Mouse (Mus musculus): ENCODE results near the gene Hjurp.
"Not testable (repeated sequence)": the region's sequence is repeated elsewhere in the genome, so short reads cannot be mapped to it uniquely, and the experiment has no call there.

Hjurp gene

DNA sequence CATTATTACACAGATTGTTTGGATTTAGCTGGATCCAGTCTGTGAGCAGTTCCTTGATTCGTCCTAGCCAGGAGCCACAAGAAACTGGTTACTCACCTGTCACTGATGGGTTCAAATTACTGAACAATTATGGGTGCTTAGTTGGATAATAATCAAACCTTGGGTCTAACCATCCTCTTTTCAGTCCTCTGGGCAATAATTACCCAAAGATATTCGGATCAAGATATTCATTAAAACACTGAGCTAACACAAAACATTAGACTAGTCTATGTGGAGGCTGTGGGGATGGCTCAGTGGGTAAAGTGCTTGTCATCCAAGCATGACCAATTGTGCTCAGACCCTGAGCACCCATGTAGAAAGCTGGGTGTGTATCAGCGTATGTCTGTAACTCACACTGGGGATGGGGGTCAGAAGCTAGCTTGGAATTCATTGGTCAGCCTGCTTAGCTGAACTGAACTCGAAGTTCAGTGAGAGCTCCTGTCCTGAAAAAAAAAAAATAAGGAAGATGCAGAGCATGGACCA is 41.5 kb downstream of the Hjurp start:
- no peak for DNase-seq

DNA sequence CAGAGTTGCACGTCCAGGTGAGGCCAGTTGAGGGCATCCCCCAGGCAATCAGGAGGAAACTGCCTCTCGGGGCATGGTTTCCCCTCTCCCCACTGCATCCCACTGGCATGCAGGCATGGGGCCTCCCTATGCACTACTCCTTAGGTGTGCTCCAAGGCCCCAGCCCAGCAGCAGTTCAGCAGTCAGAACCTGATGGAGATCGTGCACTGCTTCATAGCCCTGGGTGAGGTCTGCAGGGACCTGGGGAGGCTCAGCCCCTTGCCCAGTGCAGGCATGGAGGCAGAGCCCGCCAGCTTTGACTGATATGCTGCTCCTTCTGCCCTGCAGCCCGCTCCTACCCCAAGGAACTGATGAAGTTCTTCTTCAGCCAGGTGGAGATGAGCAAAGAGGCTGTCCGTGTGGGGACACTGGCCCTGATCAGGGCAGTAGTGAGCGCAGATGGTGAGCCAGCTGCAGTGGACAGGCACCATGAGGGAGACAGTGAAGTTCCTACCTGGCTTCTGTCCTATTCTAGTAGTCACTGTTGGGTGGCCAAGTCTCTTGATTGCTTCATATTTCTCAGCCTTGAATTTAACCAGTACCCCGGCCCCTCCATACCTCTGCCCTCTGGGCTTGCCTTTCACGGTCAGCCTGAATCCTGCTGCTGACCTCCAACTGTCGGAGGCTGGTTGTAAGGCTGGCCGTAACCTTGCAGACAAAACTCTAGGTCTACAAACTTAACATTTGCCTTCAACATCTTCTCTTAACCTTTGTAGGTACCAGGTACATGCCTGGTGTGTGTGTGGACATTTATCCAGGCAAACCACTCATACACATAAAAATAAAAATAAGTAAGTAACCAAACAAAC is 42.2 kb downstream of the Hjurp start:
- DNase-seq, result no peak

DNA sequence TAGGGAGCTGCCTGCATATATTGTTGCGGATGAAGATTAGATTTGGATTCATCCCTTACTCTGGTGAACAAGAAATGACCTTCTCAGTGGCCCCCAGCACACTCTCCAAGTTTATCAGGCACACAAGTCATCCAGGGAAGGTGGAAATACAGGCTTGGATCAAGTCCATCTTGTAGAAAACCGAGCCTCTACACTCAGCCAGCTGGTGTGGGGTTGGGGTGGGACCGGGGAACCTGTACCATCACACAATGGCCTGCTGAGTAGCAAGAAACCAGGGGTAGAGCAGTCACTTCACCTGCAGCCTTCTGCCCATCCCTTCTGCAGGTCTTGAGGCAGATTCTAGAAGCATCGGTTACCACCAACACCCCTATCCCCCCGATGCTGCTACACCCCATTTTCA is 42.8 kb downstream of the Hjurp start:
- DNase-seq, result no peak

DNA sequence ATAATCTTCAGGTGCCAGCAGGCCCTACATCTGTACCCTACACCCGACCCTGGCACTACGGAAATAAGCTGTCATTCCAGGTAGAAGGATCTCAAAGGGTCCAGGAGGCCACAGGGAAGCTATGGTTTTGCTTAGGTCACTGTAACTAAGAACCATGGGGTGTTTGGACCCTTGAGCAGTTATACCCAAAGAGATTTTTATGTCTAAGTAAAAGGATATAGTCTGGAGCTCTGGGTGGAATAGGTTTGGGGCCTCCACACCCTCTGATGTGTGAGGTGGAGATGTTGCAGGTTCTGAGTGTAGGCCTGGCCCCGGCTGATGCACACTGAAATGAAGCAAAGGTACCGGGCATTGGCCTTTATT is 43.2 kb downstream of the Hjurp start:
- DNase-seq, result no peak

DNA sequence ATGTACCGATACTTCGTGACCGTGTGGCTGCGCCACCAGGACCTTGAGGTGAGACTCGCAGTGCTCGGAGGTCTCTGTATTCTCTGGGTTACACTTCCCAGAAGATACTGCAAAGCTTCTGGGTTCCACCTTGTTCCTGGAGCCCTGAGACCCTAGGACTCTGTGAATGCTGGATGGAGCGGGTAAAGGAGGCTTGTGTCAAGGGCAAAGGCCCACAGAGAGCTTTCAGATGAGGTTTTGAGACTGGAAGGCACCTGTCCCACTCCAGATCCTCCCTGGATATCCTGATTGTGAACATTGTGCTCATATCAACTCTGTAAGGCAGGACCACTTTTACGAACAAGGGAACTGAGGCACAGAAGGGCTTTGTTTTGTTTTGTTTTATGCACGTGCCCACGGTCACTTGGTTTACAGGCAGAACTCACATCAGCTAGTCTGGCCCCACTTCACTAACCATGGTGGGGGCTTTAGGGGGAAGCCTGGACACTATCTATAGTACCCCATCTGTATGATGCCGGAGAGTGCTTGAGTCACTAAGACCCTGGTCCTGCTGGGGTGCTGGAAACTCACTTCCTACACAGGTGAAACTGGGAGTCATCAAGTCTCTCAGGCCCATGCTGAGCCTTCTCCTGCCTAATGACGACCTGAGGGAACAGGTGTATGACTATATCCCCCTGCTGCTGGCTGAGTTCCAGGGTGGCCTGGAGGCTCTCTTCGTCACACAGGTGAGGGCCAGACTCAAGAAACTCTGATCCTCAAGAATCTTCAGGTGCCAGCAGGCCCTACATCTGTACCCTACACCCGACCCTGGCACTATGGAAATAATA is 43.8 kb downstream of the Hjurp start:
- DNase-seq, result no peak

DNA sequence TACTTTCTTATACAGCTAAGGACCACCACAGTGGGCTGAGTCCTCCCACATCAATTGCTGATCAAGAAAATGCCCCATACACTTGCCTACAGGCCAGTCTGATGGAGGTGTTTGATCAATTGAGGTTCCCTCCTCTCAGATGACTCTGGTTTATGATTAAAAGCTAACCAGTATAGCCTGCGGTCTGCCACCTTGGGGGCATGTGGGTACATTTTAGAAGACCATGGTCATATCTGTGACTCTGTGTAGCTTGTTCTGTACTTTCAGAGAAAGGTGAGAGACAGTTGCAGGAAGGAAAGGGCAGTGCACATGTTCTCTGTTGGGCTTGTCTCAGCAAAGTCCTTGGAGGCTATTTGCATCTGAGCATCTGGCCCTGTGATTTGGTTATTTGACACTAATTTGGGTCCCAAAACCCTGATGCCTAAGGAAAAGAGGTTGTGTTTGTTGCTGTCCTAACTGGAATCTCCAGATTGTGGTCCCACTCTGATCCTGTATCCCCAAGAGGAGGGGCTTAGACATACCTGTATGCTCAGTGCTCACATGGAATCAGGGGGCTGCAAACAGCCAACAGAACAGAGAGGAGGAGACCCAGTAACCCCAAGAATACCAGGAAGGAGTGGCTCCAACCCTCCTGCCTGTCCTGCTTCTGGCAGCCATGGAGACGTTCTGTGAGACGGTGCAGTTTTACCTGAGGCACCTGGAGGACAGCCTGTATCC is 44.6 kb downstream of the Hjurp start:
- no peak for DNase-seq

DNA sequence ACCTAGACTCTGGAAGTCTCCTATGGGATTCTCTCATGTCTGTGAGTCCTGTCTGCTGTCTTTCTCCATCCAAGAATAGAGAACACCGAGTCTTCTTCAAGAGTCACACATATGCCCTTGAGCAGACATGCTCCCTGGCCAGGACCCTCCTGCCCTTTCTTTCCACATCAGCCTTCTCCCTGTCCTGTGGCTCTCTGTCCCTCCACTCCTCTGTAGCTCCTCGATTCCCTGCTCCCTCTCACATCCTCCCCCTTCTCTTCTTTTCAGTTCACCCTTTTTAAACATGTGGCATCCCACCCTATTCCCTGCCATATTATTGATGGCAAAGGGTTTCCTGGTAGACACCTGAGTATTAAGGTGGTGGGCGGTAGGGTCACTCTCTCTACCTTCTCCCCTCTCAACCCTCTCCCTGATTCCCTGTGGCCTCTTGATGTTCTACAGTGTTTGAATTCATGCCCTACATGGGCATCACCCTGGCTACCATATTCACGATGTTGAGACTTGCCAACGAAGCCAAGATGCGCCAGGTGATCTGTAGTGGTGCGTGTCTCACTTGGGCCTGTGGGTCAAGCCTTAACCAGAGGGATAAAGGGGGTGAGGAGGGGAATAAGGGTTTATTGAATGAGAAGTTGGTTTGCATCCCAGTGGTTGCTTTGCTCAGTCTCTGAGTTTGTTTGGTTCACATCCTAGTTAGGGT is 45.5 kb downstream of the Hjurp start:
- DNase-seq, result no peak

DNA sequence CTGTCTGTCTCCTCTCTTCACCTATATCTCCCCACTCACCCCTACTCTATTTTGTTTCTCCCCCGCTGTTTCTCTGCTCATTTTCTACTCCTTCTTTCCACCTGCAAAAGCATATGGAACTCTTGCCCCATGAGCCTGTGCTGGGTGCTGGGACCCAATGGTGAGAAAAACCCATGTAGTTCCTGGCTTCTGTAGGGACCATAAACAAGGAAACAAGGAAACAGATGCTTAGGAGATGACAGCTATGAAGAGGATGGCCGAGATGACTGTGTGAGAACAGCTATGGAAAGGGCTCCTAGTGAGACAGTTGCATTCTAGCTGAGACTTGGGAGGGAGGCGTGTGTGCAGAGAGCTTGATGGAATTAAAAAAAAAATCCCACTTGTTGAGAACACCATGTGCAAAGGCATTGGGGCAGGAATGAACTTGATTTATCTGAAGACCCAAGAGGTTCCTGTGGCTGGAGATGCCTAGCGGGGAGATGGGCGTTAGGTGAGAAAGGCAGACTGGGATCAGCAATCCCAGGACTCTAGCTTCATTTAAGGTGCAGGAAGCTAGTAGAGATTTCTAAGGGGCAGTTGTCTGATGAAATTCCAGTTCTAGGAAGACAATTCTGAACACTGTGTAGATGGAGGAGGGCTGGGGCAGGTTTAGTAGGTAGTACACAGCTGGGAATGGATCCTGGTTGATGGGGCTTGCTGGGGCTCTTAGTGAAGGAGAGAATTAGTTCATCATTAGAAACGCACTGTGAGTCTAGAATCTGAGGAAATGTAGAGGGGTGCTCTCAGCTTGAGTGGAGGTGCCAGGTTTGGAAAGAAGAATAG is 46.2 kb downstream of the Hjurp start:
- DNase-seq, result peak in 1 of 2 experiments; percentile 4

DNA sequence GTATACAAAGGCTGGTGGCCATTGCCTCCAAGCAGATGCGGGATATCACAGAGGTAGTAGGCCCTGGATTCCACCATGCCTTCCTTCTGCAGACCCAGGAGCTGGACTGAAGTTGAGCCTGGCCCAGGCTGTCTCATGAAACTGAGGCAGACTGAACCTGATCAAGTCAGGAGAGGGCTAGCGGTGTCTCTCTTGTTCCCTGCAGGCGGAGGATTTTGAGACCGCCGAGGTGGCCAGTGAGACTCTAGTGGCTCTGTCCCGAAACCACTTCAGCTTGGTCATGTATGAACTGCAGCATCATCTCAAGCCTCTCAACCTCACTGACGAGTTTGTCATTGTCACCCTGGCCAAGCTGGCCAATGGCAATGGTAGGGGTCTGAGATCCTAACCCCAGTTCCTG is 47.0 kb downstream of the Hjurp start:
- peak in 1 of 2 experiments; percentile 6 for DNase-seq

DNA sequence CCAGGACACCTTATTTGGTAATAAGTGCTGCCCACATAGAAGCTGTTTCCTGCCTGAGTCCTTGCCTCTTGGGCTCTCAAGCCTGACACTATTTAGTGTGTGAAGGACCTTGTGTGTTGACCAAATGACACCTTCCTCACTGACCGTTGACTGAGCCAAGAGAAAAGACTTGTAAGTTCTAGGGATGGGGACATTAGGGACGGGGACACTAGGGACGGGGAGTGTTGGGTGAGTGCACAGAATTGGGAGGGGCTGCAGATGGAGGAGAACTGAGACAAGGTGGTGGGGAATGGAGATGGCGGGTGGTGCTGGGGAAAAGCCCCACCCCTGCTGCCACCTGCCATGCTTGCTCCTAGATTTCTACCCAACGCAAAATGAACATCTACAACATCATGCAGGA is 47.4 kb downstream of the Hjurp start:
- peak in 1 of 2 experiments; percentile 9 for DNase-seq

DNA sequence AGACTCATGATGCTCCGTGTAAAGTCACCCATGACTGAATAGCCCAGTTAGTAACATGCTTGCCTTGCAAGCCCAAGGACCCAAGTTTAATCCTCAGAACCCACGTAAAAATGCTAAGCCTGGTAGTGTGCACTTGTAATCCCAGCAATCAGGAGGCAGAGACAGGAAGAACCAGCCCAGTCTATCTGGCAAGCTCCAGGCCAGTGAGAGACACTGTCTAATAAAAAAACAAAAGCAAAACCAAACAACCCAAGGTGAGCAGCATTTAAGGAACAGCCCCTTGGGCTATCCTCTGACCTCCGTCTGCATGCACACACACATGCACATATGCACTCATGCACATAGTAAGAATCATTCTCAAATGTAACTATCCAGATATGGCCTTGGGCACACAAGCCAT is 47.9 kb downstream of the Hjurp start:
- DNase-seq, result no peak

DNA sequence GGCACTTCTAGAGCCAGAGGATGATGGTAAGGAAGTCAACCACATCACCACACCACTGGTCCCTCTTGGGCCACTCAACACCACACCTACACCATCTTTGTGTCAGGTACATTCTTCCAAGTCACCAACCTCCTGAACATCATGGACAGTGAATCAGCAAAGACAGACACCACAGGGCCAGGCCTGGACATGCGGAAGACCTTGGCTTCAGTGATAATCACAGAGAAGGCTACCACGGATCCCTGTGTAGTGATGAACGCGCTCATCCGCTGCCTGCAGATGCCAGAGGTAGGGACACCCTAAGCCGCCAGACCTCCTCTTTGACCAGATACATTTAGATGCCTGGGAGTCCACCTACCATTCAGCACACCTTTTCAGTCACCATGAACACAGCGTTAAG is 49.3 kb downstream of the Hjurp start:
- DNase-seq, result no peak

DNA sequence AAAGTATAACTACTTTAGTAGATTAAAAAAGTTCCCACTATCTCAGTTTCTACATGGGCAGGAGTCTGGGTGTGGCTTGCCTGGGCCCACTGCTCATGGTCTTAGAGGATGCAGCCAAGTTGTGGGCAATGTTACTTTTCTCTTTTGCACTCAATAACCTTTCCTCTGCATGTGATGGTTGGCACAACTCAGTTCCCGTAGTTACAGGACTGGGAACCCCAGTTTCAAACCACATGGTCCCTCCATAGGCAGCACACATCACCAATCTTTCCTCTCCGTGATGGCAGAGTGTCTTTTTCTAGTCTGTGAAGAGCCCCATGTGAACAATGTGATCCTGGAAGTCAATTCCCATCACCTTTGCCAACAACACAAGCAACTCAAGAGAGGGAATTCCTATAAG is 50.0 kb downstream of the Hjurp start:
- DNase-seq, result no peak

DNA sequence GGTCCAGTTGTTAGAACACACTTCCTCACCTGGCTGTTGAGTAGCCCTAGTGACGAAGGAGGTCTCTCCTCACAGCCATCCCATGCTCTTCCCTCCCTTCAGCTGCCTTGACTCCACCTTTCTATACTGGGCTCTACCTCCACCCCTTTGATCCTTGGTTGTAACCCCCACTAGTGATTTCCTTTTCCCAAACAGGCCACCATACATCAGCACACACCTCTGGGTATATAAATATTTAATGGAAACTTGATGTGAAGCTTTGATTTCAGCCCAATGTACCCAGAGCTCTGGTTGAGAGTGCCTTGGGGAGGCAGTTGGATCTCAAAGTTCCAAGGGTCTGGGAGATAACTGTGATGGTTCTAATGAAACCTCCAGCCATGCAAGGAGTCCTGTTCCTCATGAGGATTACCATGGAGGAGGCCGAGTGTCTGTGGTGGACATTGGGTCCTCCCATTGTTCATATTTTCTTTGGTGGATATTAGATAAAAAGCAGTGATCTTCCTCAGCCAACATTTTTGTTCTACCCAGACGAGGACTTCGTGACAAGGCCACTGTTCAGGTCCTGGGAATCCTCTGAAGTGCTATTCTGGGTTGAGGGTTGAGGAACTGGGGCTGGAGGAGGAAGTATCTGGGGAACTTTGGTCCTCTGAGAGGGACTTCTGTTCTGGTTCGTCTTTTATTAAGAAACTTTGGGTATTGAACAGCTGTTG is 50.6 kb downstream of the Hjurp start, which contains the start of gene Mroh2a:
Gene Mroh2a, plus strand, starts transcription at position 317 of the 710 bp plus-strand sequence.
- DNase-seq, result no peak

DNA sequence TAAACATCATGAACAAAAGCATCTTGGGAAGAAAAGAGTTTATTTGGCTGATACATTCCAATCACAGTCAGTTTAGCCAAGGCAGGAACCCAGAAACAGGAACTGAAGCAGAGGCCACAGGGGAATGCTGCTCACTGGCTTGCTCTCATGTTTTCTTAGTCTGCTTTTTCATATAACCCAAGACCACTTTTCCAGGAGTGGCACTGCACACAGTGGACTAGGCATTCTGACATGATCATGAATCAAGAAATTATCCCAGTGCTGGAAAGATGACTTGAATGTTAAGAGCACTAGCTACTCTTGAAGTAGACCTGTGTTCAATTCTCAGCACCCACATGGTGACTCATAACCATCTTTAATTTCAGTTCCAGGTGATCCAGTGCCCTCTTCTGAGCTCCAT is 51.7 kb downstream of the Hjurp start:
- no peak for DNase-seq

DNA sequence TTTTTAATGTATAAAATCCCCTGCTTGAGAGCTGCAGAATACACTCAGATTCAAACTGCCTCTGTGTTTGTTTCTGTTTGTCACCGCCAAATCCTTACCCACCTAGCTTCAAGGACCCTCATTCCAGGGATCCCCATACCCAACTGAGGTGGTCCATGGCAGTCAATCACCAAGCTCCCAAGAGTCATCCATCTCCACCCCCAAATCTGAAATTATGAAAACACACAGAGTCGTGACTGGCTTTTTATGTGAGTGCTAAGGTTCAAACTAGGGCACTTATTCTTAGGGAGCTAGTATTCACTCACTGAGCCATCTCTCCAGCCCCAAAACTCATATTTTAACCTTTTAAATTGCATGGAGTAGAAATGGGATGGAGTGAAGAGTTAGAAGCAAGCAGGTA is 52.1 kb downstream of the Hjurp start:
- not testable (repeated sequence) for DNase-seq

DNA sequence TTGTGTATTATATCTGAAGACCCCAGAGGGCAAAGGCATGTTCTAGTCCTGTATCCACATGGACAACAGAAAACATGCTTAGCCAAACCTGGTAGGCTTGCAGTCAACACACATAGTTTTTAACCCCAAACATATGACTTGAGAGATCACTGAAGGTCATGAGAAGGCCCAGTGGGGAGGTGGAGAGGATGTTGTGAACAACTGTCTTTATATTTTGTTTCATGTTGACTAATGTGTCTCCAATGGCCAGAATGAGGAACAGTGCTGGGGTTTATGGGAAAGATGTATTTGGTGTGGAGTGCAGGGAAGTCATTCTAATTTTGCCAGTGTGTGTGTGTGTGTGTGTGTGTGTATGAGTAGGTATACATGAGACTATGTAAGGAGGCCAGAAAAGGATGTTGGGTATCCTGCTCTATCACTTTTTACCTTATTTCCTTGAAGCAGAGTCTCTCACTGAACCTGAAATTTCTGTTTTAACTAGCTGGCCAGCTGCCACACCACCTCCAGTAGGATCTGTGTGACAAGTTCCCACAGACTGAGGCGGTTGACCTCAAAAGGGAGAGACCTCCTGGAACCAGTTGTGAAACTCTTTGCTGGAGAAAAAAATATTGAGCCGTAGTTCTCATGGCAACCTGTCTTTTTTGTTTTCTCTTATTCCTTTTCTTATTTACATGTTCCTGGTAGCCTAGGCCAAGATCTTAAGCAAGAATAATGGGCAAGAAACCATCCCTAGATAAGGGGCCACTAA is 53.2 kb downstream of the Hjurp start:
- DNase-seq, result no peak

DNA sequence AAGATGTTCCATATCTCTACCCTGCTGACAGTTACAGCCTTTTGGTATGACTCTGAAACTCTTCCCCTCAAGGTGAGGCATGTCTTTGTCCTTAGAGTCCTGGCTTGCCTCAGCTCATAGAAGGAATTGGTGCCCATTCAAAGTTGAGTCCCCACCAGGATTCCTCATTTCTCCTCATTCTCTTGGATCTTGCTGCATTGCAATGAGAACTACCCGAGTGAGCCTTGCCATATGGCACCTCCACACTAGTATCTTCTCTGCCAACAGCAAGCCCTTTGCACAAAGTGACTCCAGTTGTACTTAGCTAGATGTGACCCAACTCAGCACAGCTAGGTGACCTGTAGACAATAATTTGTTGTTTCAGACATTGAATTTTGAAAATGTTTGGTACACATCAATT is 53.8 kb downstream of the Hjurp start:
- no peak for DNase-seq

DNA sequence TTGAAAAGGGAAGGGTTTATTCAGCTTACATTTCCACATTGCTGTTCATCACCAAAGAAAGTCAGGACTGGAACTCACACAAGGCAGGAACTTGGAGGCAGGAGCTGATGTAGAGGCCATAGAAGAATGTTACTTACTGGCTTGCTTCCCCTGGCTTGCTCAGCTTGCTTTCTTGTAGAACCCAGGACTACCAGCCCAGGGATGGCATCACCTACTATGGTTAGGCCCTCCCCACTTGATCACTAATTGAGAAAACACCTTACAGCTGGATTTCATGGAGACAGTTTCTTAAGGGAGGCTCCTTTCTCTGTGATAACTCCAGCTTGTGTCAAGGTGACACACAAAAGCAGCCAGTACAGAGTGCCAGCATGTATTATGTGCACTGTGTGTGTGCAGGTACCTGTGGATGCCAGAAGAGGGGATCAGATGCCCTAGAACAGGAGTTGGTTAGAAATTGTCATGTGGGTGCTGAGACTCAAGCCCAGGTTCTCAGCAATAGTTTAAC is 54.4 kb downstream of the Hjurp start:
- not testable (repeated sequence) for DNase-seq

DNA sequence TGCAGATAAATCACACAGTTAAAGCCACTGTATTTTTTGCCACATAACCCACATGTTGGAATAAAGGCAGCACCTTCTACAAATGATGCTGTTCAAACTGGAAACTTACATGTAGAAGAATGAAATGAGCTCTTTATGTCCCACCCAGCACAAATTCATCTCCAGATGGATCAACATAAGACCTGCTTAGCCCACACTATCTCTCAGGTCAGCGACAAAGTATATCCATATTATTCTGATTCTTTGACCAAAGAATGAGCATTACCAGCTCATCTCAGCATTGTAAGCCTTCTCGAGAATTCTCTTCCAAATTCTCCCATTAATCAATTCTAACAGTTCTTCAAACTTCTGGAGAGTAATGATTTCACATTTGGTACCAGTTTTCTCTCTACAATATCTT is 55.2 kb downstream of the Hjurp start:
- no peak for DNase-seq
